Mouse (Mus musculus) MEL (cell line): ENCODE measurements at regions not wholly inside any gene's neighbourhood (a gene's known extent, or its start where the extent isn't known, plus 50 kb on each side); places are given as distances from the start of the nearest gene placed in this dataset.

Experiments
- DNase-seq: peaks from one replicate; pipeline ENCODE4 v3.0.0; 2011; ENCODE audit warnings: low read depth, low spot score
- H3K27ac ChIP-seq: 2 replicates; pipeline ENCODE4 v1.5.1; 2012; ENCODE audit warnings: low read depth, mild to moderate bottlenecking, control low read depth, low read length, moderate library complexity; ENCODE audit not compliant: control insufficient read depth
- H3K27me3 ChIP-seq, 2 experiments: fragments of 150-350 bp in 1 of 2; sonication (generic) in 1 of 2; 2 replicates each; pipeline ENCODE4 v1.6.1; 2012; ENCODE audit warnings: low read length in 2 of 2, mild to moderate bottlenecking in 2 of 2, improper control_type of control experiment in 1 of 2, moderate library complexity in 1 of 2; ENCODE audit not compliant: insufficient read depth in 2 of 2, control insufficient read depth in 1 of 2
- H3K36me3 ChIP-seq, 2 experiments: 2 replicates each; pipeline ENCODE4 v1.6.1; 2012 to 2014; ENCODE audit warnings: low read length in 2 of 2, improper control_type of control experiment in 1 of 2, inconsistent platforms in 1 of 2, mild to moderate bottlenecking in 1 of 2; ENCODE audit not compliant: insufficient read depth in 2 of 2, control insufficient read depth in 1 of 2
- H3K4me1 ChIP-seq, 2 experiments: fragments of 150-350 bp in 1 of 2; sonication (generic) in 1 of 2; 2 replicates each; pipeline ENCODE4 v1.6.1; 2012; ENCODE audit warnings: low read length in 2 of 2, improper control_type of control experiment in 1 of 2, mild to moderate bottlenecking in 1 of 2; ENCODE audit not compliant: insufficient read depth in 2 of 2, control insufficient read depth in 1 of 2
- H3K4me3 ChIP-seq, 2 experiments: fragments of 150-350 bp in 1 of 2; sonication (generic) in 1 of 2; 2 replicates each; pipeline ENCODE4 v1.5.1; 2012; ENCODE audit warnings: low read depth in 2 of 2, low read length in 2 of 2, mild to moderate bottlenecking in 2 of 2, moderate library complexity in 2 of 2, control low read depth in 1 of 2, improper control_type of control experiment in 1 of 2; ENCODE audit not compliant: control insufficient read depth in 1 of 2, insufficient read depth in 1 of 2
- H3K79me2 ChIP-seq: 2 replicates; pipeline ENCODE4 v1.6.1; 2012; ENCODE audit warnings: mild to moderate bottlenecking, low read length, moderate library complexity; ENCODE audit not compliant: control insufficient read depth, poor library complexity, insufficient read depth
- H3K9ac ChIP-seq: 2 replicates; pipeline ENCODE4 v1.6.1; 2012; ENCODE audit warnings: low read depth, mild to moderate bottlenecking, control low read depth, low read length, moderate library complexity; ENCODE audit not compliant: control insufficient read depth, poor library complexity, severe bottlenecking
- H3K9me3 ChIP-seq: fragments of 150-350 bp; sonication (generic); replicated peaks from 2 replicates; pipeline ENCODE4 v1.6.1; 2012; ENCODE audit warnings: mild to moderate bottlenecking, low read length, improper control_type of control experiment, moderate library complexity; ENCODE audit not compliant: insufficient read depth
- CHD2 ChIP-seq: IDR thresholded peaks from 2 replicates; pipeline ENCODE4 v1.6.1; 2011; ENCODE audit warnings: low read length, improper control_type of control experiment
- E2F4 ChIP-seq: IDR thresholded peaks from 2 replicates; pipeline ENCODE4 v1.6.1; 2011; ENCODE audit warnings: low read depth, low read length, improper control_type of control experiment, borderline replicate concordance
- ELF1 ChIP-seq: IDR thresholded peaks from 2 replicates; pipeline ENCODE4 v1.6.1; 2014; ENCODE audit warnings: low read depth, mild to moderate bottlenecking, inconsistent platforms, low read length, improper control_type of control experiment, moderate library complexity
- GABPA ChIP-seq: IDR thresholded peaks from 2 replicates; pipeline ENCODE4 v1.6.1; 2012; ENCODE audit warnings: low read depth, mild to moderate bottlenecking, inconsistent platforms, low read length, improper control_type of control experiment, moderate library complexity
- KAT2A ChIP-seq: conservative IDR thresholded peaks from 2 replicates; pipeline ENCODE4 v1.6.1; 2012; ENCODE audit warnings: low read depth, low read length, improper control_type of control experiment, inconsistent platforms
- MAFK ChIP-seq: IDR thresholded peaks from 2 replicates; pipeline ENCODE4 v1.6.1; 2011; ENCODE audit warnings: low read depth, mild to moderate bottlenecking, low read length, improper control_type of control experiment, borderline replicate concordance
- MAX ChIP-seq: IDR thresholded peaks from 2 replicates; pipeline ENCODE4 v1.6.1; 2011; ENCODE audit warnings: low read length, improper control_type of control experiment
- MEF2A ChIP-seq: IDR thresholded peaks from 2 replicates; pipeline ENCODE4 v1.6.1; 2014; ENCODE audit warnings: low read depth, mild to moderate bottlenecking, inconsistent platforms, low read length, improper control_type of control experiment; ENCODE audit not compliant: poor library complexity, insufficient replicate concordance, severe bottlenecking; ENCODE audit errors: extremely low read depth
- MYB ChIP-seq: IDR thresholded peaks from 2 replicates; pipeline ENCODE4 v1.6.1; 2011; ENCODE audit warnings: mild to moderate bottlenecking, low read depth, low read length, improper control_type of control experiment
- MYC ChIP-seq: IDR thresholded peaks from 2 replicates; pipeline ENCODE4 v1.6.1; 2011; ENCODE audit warnings: low read depth, mild to moderate bottlenecking, low read length, improper control_type of control experiment, moderate library complexity
- NRF1 ChIP-seq: IDR thresholded peaks from 2 replicates; pipeline ENCODE4 v1.6.1; 2014; ENCODE audit warnings: low read depth, mild to moderate bottlenecking, inconsistent platforms, low read length, improper control_type of control experiment, moderate library complexity; ENCODE audit not compliant: poor library complexity, insufficient read depth, severe bottlenecking
- POLR2A ChIP-seq, 2 experiments: IDR thresholded peaks; 2 replicates each; pipeline ENCODE4 v1.6.1; 2011 to 2012; ENCODE audit warnings: low read length in 2 of 2, mild to moderate bottlenecking in 2 of 2, control low read depth in 1 of 2, improper control_type of control experiment in 1 of 2, low read depth in 1 of 2, moderate library complexity in 1 of 2; ENCODE audit not compliant: control insufficient read depth in 1 of 2, insufficient read depth in 1 of 2, poor library complexity in 1 of 2
- POLR2AphosphoS5 ChIP-seq: IDR thresholded peaks from 2 replicates; pipeline ENCODE4 v1.6.1; 2012; ENCODE audit warnings: low read depth, borderline replicate concordance, mild to moderate bottlenecking, inconsistent platforms, low read length, moderate library complexity, mixed read lengths
- RAD21 ChIP-seq: IDR thresholded peaks from 2 replicates; pipeline ENCODE4 v1.6.1; 2011; ENCODE audit warnings: mild to moderate bottlenecking, low read depth, low read length, improper control_type of control experiment
- RCOR1 ChIP-seq: IDR thresholded peaks from 2 replicates; pipeline ENCODE4 v1.6.1; 2012; ENCODE audit warnings: low read depth, mild to moderate bottlenecking, inconsistent platforms, low read length, improper control_type of control experiment
- TAL1 ChIP-seq: IDR thresholded peaks from 2 replicates; pipeline ENCODE4 v1.6.1; 2012; ENCODE audit warnings: mild to moderate bottlenecking, inconsistent platforms, low read length, moderate library complexity, mixed read lengths
- USF1 ChIP-seq: IDR thresholded peaks from 2 replicates; pipeline ENCODE4 v1.6.1; 2014; ENCODE audit warnings: low read depth, mild to moderate bottlenecking, inconsistent platforms, low read length, improper control_type of control experiment, moderate library complexity

DNA sequence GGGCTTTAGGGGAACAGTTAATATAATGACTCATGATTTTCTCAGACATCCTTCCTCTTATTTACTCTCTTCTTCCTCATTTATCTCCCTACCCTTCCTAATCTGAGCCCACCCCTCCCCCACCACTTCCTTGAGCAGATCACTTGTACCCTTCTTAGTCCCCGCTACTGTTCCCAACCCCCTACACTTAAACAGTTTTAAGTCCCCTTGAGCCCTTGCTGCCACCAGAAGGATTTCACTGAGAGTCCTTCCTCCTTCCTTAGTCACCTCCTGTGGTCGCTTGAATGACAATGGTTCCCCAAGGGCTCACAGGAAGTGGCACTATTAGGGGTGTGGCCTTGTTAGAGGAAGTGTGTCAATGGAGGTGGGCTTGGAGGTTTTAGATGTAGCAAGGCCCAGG, 50.7 kb upstream of the Gramd1b start:
- no peaks in the 10 kb centered on the region for H3K79me2 ChIP-seq
- no peak overlapping the region for H3K27ac ChIP-seq
- TF ChIP-seq NRF1 (no peak), ELF1 (no peak), E2F4 (no peak), MEF2A (no peak), RCOR1 (no peak), MYB (no peak), POLR2A (IDR thresholded peaks at IDR 0.05; ENCODE audit: control insufficient read depth in 1 of 2, insufficient read depth in 1 of 2, low read depth in 1 of 2, low read length in 2 of 2, poor library complexity in 1 of 2) (no peak), USF1 (no peak), TAL1 (no peak), MAFK (no peak), CHD2 (no peak), MYC (no peak), MAX (no peak), RAD21 (no peak), GABPA (no peak), KAT2A (no peak), POLR2AphosphoS5 (no peak)
- no peaks in the 10 kb centered on the region for H3K27me3 ChIP-seq
- no peak overlapping the region for H3K4me3 ChIP-seq
- H3K9ac ChIP-seq = no peak overlapping the region
- no peaks in the 10 kb centered on the region for H3K4me1 ChIP-seq
- DNase-seq = peak; percentile 30
- H3K36me3 ChIP-seq = no peaks in the 10 kb centered on the region
- H3K9me3 ChIP-seq = no peaks in the 10 kb centered on the region
